Mouse (Mus musculus) intestine, embryonic 15.5 days (tissue): Measurements from ENCODE around the gene Adprm. TPM values are rescaled to one million over a fixed set of nuclear protein-coding genes. Genes with fewer than 3 reads are reported as not detected.
"Not testable (repeated sequence)": the region's sequence is repeated elsewhere in the genome, so short reads cannot be mapped to it uniquely, and the experiment has no call there.

Experiments
- ATAC-seq: fragments of 200-750 bp; cut with Nextera tagmentation; 2 replicates; pipeline ENCODE4 v1.8.0; 2017; ENCODE audit warnings: moderate TSS enrichment, moderate library complexity
- H3K27ac ChIP-seq: fragments of 300-500 bp; sonication (generic); 2 replicates; pipeline ENCODE4 v1.5.1; 2015; ENCODE audit warnings: mild to moderate bottlenecking, inconsistent platforms
- H3K27me3 ChIP-seq: fragments of 300-500 bp; sonication (generic); replicated peaks from 2 replicates; pipeline ENCODE4 v1.6.1; 2015; ENCODE audit warnings: inconsistent platforms
- H3K36me3 ChIP-seq: fragments of 300-500 bp; sonication (generic); 2 replicates; pipeline ENCODE4 v1.6.1; 2015; ENCODE audit warnings: inconsistent platforms
- H3K4me1 ChIP-seq: fragments of 300-500 bp; sonication (generic); replicated peaks from 2 replicates; pipeline ENCODE4 v1.6.1; 2015; ENCODE audit warnings: inconsistent platforms
- H3K4me2 ChIP-seq: fragments of 300-500 bp; sonication (generic); replicated peaks from 2 replicates; pipeline ENCODE4 v1.6.1; 2015; ENCODE audit warnings: mild to moderate bottlenecking, inconsistent platforms
- H3K4me3 ChIP-seq: fragments of 300-500 bp; sonication (generic); replicated peaks from 2 replicates; pipeline ENCODE4 v1.5.1; 2015; ENCODE audit warnings: inconsistent platforms
- H3K9ac ChIP-seq: fragments of 300-500 bp; sonication (generic); 2 replicates; pipeline ENCODE4 v1.6.1; 2015; ENCODE audit warnings: inconsistent platforms
- H3K9me3 ChIP-seq: fragments of 300-500 bp; sonication (generic); 2 replicates; pipeline ENCODE4 v1.6.1; 2016; ENCODE audit warnings: inconsistent platforms
- WGBS: fragments of 180-500 bp; shearing (Covaris S2); methylation state at CpG from one replicate; pipeline ENCODE4 v1.1.7; 2015; 5-methylcytosine and 5-hydroxymethylcytosine counted together
- polyA plus RNA-seq: library from polyadenylated mRNA; unstranded; fragments of >200 nt; fragmentation: Nextera tagmentation; extraction: Ambion mirVana; gene quantifications from 2 replicates; pipeline ENCODE4 v1.2.1, GENCODE M21; 2015

Gene Adprm
- polyA plus RNA-seq, 1 experiment from 2014 or later = 24.2 TPM

- H3K9me3 ChIP-seq = no peaks in the 10 kb centered on the region
- no peak overlapping the region for H3K4me3 ChIP-seq
- H3K27ac ChIP-seq = no peak overlapping the region
- ATAC-seq = no peak
- H3K4me1 ChIP-seq = no peaks in the 10 kb centered on the region
- peaks cover 9% of the 10 kb centered on the region; the same call in 1 of the 2 replicates for H3K36me3 ChIP-seq
- WGBS = 92% methylated on average over 3 of the region's 3 CpGs
- H3K9ac ChIP-seq = no peak overlapping the region
- no peak overlapping the region for H3K4me2 ChIP-seq
- H3K27me3 ChIP-seq = no peaks in the 10 kb centered on the region
Observed at GRCm38 (mm10) chr11:67039799-67040198, 12.6 kb downstream of the Adprm start.

GRCm38 (mm10) chr11:67036892-67037291 lies 15.5 kb downstream of the Adprm start:
- H3K9me3 ChIP-seq = no peaks in the 10 kb centered on the region
- no peak overlapping the region for H3K4me2 ChIP-seq
- H3K4me1 ChIP-seq = no peaks in the 10 kb centered on the region
- H3K4me3 ChIP-seq = no peak overlapping the region
- 93% methylated on average over 9 of the region's 9 CpGs for WGBS
- H3K9ac ChIP-seq = no peak overlapping the region
- no peak for ATAC-seq
- peaks cover 9% of the 10 kb centered on the region; the same call in 1 of the 2 replicates for H3K36me3 ChIP-seq
- H3K27ac ChIP-seq = no peak overlapping the region
- H3K27me3 ChIP-seq = no peaks in the 10 kb centered on the region

GRCm38 (mm10) chr11:67036229-67036628 lies 16.2 kb downstream of the Adprm start:
- H3K4me3 ChIP-seq = no peak overlapping the region
- 87% methylated on average over 6 of the region's 6 CpGs for WGBS
- H3K4me1 ChIP-seq = no peaks in the 10 kb centered on the region
- H3K9me3 ChIP-seq = no peaks in the 10 kb centered on the region
- no peaks in the 10 kb centered on the region for H3K27me3 ChIP-seq
- no peak overlapping the region for H3K27ac ChIP-seq
- H3K36me3 ChIP-seq = peaks cover 9% of the 10 kb centered on the region; the same call in 1 of the 2 replicates
- ATAC-seq = no peak
- no peak overlapping the region for H3K4me2 ChIP-seq
- no peak overlapping the region for H3K9ac ChIP-seq

GRCm38 (mm10) chr11:67034775-67035485 lies 17.5 kb downstream of the Adprm start:
- Histone ChIP-seq H3K4me2 (no peak overlapping the region), H3K9ac (no peak overlapping the region), H3K4me1 (no peaks in the 10 kb centered on the region), H3K4me3 (no peak overlapping the region), H3K9me3 (no peaks in the 10 kb centered on the region), H3K36me3 (no peaks in the 10 kb centered on the region), H3K27ac (no peak overlapping the region), H3K27me3 (no peaks in the 10 kb centered on the region)
- 70% methylated on average over 4 of the region's 4 CpGs for WGBS
- ATAC-seq = no peak

- ATAC-seq = peak; percentile 76; the same call in 1 of the 2 replicates
- Histone ChIP-seq H3K27me3 (no peaks in the 10 kb centered on the region), H3K36me3 (no peaks in the 10 kb centered on the region), H3K9ac (no peak overlapping the region), H3K27ac (peak overlapping the region; percentile 51), H3K4me3 (no peak overlapping the region), H3K4me2 (peak overlapping the region; percentile 33; the same call in 1 of the 2 replicates), H3K4me1 (no peaks in the 10 kb centered on the region), H3K9me3 (no peaks in the 10 kb centered on the region)
- 40% methylated on average over 2 of the region's 2 CpGs for WGBS
Observed at GRCm38 (mm10) chr11:67031603-67031915, 20.8 kb downstream of the Adprm start.

DNA sequence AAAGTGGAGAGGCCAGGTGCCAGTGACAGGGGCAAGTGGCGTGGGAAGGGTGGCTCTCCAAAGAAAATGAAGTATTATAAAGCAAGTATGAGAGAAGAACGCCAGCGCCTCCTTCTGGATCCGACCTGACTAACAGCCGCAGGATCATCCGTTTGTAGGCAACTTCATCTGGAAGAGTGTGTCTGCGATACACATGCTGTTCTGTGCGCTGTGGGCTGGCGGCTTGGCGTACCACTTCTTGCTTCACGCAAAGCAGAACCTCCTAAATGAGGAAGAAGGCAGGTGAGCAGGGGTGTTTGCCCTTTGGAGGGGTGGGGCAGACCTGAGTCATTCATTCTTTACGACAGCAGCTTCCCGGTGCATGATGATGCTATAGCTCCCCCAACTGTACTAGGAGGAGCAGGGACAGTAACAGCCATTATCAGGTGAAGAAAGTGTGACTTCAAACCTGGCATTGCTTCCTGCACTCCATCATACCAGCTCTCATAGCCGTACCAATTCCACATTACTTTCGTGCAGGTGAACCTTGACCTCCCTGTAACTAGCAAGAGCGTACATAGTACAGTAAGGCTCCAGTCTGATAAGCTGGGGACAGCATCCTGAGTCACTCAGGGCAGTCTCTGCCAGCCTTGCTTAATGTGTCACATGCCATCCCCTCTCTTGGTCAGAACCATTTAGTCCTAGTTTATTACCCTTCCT lies 21.3 kb downstream of the Adprm start:
- ATAC-seq = peak; percentile 95
- WGBS = 45% methylated on average over 16 of the region's 16 CpGs
- peak overlapping the region; percentile 33 for H3K4me2 ChIP-seq
- no peaks in the 10 kb centered on the region for H3K27me3 ChIP-seq
- H3K9me3 ChIP-seq = no peaks in the 10 kb centered on the region
- no peaks in the 10 kb centered on the region for H3K36me3 ChIP-seq
- peak overlapping the region; percentile 51 for H3K27ac ChIP-seq
- no peak overlapping the region for H3K9ac ChIP-seq
- no peaks in the 10 kb centered on the region for H3K4me1 ChIP-seq
- no peak overlapping the region for H3K4me3 ChIP-seq

DNA sequence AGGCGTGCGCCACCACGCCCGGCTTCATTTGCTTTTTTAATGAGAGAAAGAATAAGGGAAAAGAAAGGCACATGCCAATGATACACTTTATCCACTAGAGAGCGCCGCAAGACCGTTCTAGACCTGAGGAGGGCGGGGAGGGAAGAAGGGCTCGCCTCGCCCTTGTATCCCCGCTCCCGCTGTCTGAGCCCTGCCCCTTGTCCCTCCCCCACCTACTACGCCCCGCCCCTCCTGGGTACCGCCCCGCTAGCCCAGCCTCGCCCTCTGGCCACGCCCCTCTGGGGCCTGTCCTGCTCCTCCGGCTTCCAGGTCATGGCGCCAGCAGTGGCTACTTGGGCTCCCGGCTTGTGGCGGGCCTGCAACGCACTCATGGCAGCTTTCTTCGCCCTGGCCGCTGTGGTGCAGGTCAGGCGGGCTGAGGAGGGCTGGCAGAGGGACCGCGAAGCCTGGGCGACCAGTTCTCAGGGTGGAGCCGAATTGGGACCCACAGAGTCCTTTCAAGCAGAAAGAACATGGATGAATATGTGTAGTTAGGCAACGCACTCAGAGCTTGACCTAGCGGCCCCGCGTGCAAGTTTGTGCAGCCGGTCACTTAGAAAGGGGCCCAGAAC lies 27.4 kb downstream of the Adprm start, which contains the start of gene Tmem220:
Tmem220 (plus strand) TSS at position 288 of the 611 bp plus-strand sequence.
- H3K27me3 ChIP-seq = no peaks in the 10 kb centered on the region
- peak; percentile 97 for ATAC-seq
- H3K9ac ChIP-seq = peak within 1 kb of the TSS; percentile 46
- no peaks in the 10 kb centered on the region for H3K36me3 ChIP-seq
- WGBS = 1% methylated on average over 35 of the region's 35 CpGs
- no peak within 1 kb of the TSS for H3K27ac ChIP-seq
- no peaks in the 10 kb centered on the region for H3K9me3 ChIP-seq
- H3K4me2 ChIP-seq = peak within 1 kb of the TSS; percentile 64
- 0 out of 2 replicates have a peak, but pooled peaks cover 2% of the 10 kb centered on the region for H3K4me1 ChIP-seq
- peak within 1 kb of the TSS; percentile 47 for H3K4me3 ChIP-seq

DNA sequence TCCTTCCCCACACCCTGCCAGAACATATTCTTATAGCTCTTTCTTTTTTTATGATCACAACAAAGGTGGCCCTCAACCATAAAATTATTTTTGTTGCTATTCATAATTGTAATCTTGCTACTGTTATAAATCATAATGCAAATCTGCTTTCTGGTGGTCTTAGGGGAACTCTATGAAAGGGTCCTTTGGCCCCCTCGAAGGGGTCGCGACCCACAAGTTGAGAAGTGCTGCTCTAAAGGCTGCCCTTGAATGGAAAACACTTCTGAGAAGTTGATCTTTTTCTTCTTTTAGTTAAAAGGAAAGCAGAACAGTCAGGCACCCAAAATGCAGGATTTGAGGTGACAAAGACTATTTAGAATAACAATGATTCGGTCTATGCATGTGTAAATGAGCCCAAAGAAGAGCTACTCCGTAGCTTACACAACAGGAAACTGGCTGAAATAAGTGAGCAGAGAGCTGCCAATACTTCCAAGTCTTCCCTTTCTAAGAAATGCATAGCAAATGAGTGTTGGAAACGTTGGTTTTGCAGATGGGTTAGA lies 28.5 kb downstream of the Adprm start:
- Histone ChIP-seq H3K4me1 (0 out of 2 replicates have a peak, but pooled peaks cover 2% of the 10 kb centered on the region), H3K4me3 (no peak overlapping the region), H3K27ac (no peak overlapping the region), H3K27me3 (no peaks in the 10 kb centered on the region), H3K9me3 (no peaks in the 10 kb centered on the region), H3K4me2 (no peak overlapping the region), H3K36me3 (no peaks in the 10 kb centered on the region), H3K9ac (no peak overlapping the region)
- 50% methylated on average over 6 of the region's 6 CpGs for WGBS
- no peak for ATAC-seq

GRCm38 (mm10) chr11:67023191-67023590 lies 29.2 kb downstream of the Adprm start:
- H3K4me2 ChIP-seq, H3K36me3 ChIP-seq, H3K9me3 ChIP-seq, H3K27ac ChIP-seq, ATAC-seq, H3K27me3 ChIP-seq, H3K9ac ChIP-seq, H3K4me3 ChIP-seq, H3K4me1 ChIP-seq: not testable (repeated sequence)
- 64% methylated on average over 1 of the region's 1 CpGs for WGBS

GRCm38 (mm10) chr11:67022354-67023115 lies 29.9 kb downstream of the Adprm start:
- 89% methylated on average over 13 of the region's 13 CpGs for WGBS
- no peak overlapping the region for H3K9ac ChIP-seq
- no peaks in the 10 kb centered on the region for H3K27me3 ChIP-seq
- no peak overlapping the region for H3K4me3 ChIP-seq
- no peak overlapping the region for H3K4me2 ChIP-seq
- ATAC-seq = no peak
- H3K4me1 ChIP-seq = peaks cover 12% of the 10 kb centered on the region
- no peaks in the 10 kb centered on the region for H3K9me3 ChIP-seq
- H3K36me3 ChIP-seq = no peaks in the 10 kb centered on the region
- H3K27ac ChIP-seq = no peak overlapping the region

- 2% methylated on average over 12 of the region's 12 CpGs for WGBS
- peak; percentile 65 for ATAC-seq
- Histone ChIP-seq H3K9ac (no peak overlapping the region), H3K27me3 (no peaks in the 10 kb centered on the region), H3K36me3 (no peaks in the 10 kb centered on the region), H3K4me1 (peaks cover 12% of the 10 kb centered on the region), H3K27ac (no peak overlapping the region), H3K4me2 (peak overlapping the region; percentile 54), H3K4me3 (0 out of 2 replicates have a peak overlapping the region, but pooled peaks have one; percentile 7), H3K9me3 (no peaks in the 10 kb centered on the region)
Observed at GRCm38 (mm10) chr11:67020948-67021347, 31.4 kb downstream of the Adprm start.
